Mouse (Mus musculus) kidney, embryonic 15.5 days (tissue): Measurements from ENCODE around the gene Adgrg6. TPM values are rescaled to one million over a fixed set of nuclear protein-coding genes. Genes with fewer than 3 reads are reported as not detected.

Source experiments
- ATAC-seq: fragments of 200-750 bp; cut with Nextera tagmentation; replicated peaks from 2 replicates; pipeline ENCODE4 v1.8.0; 2017; ENCODE audit warnings: moderate TSS enrichment; ENCODE audit not compliant: low FRiP score
- H3K27ac ChIP-seq: fragments of 300-500 bp; sonication (generic); 2 replicates; pipeline ENCODE4 v1.5.1; 2015; ENCODE audit warnings: mild to moderate bottlenecking, inconsistent platforms
- H3K27me3 ChIP-seq: fragments of 300-500 bp; sonication (generic); 2 replicates; pipeline ENCODE4 v1.6.1; 2015; ENCODE audit warnings: inconsistent platforms
- H3K36me3 ChIP-seq: fragments of 300-500 bp; sonication (generic); 2 replicates; pipeline ENCODE4 v1.6.1; 2015; ENCODE audit warnings: inconsistent platforms
- H3K4me1 ChIP-seq: fragments of 300-500 bp; sonication (generic); 2 replicates; pipeline ENCODE4 v1.6.1; 2015; ENCODE audit warnings: inconsistent platforms
- H3K4me2 ChIP-seq: fragments of 300-500 bp; sonication (generic); 2 replicates; pipeline ENCODE4 v1.6.1; 2015; ENCODE audit warnings: moderate library complexity, mild to moderate bottlenecking, inconsistent platforms
- H3K4me3 ChIP-seq: fragments of 300-500 bp; sonication (generic); replicated peaks from 2 replicates; pipeline ENCODE4 v1.5.1; 2015; ENCODE audit warnings: mild to moderate bottlenecking, inconsistent platforms
- H3K9ac ChIP-seq: fragments of 300-500 bp; sonication (generic); 2 replicates; pipeline ENCODE4 v1.6.1; 2015; ENCODE audit warnings: mild to moderate bottlenecking, inconsistent platforms
- H3K9me3 ChIP-seq: fragments of 300-500 bp; sonication (generic); replicated peaks from 2 replicates; pipeline ENCODE4 v1.6.1; 2016; ENCODE audit warnings: inconsistent platforms
- WGBS: fragments of 180-500 bp; shearing (Covaris S2); methylation state at CpG from one replicate; pipeline ENCODE4 v1.1.7; 2015; ENCODE audit warnings: mixed read lengths; 5-methylcytosine and 5-hydroxymethylcytosine counted together
- polyA plus RNA-seq: library from polyadenylated mRNA; unstranded; fragments of >200 nt; fragmentation: Nextera tagmentation; extraction: Ambion mirVana; gene quantifications from 2 replicates; pipeline ENCODE4 v1.2.1, GENCODE M21; 2015

Gene Adgrg6
- polyA plus RNA-seq, 1 experiment from 2014 or later: 7.8 TPM

DNA sequence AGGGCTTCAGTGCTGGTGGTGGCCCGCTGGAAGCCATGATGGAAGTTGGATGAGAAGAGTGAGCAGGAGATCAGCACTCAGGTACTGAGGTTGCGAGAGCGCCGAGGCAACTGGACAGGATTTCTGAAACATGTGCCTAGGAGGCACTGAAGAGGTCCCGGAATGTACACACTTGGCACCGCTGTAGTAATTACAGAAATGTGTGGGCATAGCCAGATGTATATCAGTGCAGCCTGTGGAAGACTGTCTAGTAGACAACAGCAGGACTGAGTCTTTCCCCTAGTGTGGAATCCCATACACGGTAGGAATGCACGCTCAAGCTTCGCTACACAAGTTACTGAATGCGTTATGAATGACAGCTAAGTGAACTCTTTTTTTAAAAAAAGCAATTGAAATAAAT is 86.1 kb downstream of the Adgrg6 start:
- no peaks in the 10 kb centered on the region for H3K36me3 ChIP-seq
- H3K9me3 ChIP-seq: no peaks in the 10 kb centered on the region
- no peak overlapping the region for H3K9ac ChIP-seq
- H3K4me3 ChIP-seq: no peak overlapping the region
- no peak overlapping the region for H3K27ac ChIP-seq
- 92% methylated on average over 10 of the region's 10 CpGs for WGBS
- H3K27me3 ChIP-seq: no peaks in the 10 kb centered on the region
- peaks cover 18% of the 10 kb centered on the region for H3K4me1 ChIP-seq
- ATAC-seq: no peak
- H3K4me2 ChIP-seq: no peak overlapping the region

DNA sequence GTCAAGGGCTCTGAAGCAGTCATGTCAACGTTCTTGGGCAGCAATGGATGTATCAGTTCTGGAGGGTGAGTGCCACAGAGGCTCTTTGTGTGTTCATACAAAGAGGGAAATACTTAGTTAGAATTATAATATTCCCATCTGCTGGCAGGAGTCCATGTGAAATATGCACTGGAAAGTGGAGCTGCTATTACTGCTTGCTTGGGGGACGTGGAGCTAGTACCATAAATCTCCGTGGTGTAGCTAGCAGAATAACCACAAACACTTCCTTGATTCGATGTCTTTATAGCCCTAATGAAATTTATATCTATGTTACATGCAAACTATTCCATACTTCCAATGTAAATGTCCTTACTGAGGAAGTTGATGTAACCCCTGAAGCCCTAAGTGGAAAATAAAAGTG is 91.0 kb downstream of the Adgrg6 start:
- 40% methylated on average over 4 of the region's 4 CpGs for WGBS
- Histone ChIP-seq H3K36me3 (no peaks in the 10 kb centered on the region), H3K4me1 (no peaks in the 10 kb centered on the region), H3K9me3 (no peaks in the 10 kb centered on the region), H3K27me3 (no peaks in the 10 kb centered on the region), H3K4me3 (no peak overlapping the region), H3K9ac (no peak overlapping the region), H3K27ac (peak overlapping the region; percentile 58; the same call in 1 of the 2 replicates), H3K4me2 (no peak overlapping the region)
- peak; percentile 75 for ATAC-seq

DNA sequence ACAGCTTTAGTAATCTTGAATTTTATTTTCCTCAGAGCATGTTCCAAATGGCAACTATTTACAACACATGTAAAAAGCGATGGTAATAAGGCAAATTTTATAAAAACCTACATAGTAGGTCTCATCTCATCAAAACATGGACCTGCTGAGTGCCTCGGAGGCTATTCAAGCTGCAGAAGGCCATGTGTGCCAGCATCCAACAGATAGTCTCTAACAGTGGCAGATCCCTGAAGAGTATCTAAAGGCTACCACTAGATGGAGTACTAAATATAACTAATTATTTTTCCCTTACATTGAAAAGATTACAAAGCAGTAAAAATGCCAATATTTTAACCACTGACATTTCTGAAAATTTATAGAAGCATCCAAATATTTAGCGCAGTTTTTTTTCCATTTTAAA is 93.6 kb downstream of the Adgrg6 start:
- 27% methylated on average over 3 of the region's 3 CpGs for WGBS
- no peak for ATAC-seq

DNA sequence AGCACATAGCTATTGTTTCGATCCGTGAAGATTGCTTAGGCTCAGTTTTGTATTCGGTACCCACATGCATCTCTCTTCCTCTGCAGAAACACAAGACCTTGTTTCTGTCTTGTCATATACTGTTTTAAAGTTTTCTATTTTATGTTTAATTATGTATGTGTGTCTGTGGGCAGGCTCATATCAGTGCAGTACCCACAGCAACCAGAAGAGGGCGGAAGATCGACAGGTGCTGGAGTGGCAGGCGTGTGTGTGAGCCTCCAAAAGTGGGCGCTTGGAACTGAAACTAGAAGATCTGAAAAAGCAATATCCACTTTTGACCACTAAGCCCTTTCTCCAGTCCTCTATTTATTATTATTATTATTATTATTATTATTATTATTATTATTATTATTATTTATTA is 95.4 kb downstream of the Adgrg6 start:
- Histone ChIP-seq H3K36me3 (no peaks in the 10 kb centered on the region), H3K27me3 (no peaks in the 10 kb centered on the region)
- ATAC-seq: no peak

More for the DNA sequence above, 93.6 kb downstream of the Adgrg6 start:
- Histone ChIP-seq H3K9ac (no peak overlapping the region), H3K4me2 (no peak overlapping the region), H3K4me3 (no peak overlapping the region), H3K27ac (no peak overlapping the region), H3K36me3 (no peaks in the 10 kb centered on the region), H3K27me3 (no peaks in the 10 kb centered on the region), H3K9me3 (no peaks in the 10 kb centered on the region), H3K4me1 (no peaks in the 10 kb centered on the region)

DNA sequence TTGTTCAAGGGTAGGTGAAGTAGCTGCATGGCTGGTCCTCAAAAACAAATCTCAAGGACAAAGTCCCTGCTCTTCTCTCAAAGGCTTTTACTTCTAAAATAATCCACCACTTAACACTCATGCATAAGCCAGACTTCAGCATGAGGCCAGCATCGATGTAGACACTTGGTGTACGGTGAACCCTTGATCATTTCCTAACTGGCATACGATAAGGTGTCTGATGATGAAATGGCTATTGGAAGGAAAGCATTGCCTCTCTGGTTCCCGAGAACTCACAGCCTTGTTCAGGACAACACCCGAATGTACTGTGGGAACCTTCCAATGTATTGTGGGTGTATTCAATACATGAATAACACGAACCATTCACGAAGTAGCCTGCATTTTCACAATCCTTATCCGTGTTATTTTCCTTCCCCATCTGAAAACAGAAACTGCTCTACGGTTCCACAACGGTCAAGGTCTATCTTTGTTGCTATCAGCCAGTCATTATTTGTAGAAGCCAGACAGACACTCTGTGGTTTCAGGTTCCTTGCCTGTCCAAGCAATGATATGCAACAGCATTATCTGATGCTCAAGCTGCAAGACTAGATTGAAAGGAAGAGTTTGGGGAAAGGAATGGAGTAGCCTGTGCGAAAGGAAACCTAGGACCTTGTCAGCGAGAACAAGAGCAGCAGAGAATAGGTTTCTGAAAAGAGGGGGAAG is 99.7 kb downstream of the Adgrg6 start:
- H3K27ac ChIP-seq: no peak overlapping the region
- no peak overlapping the region for H3K9ac ChIP-seq
- H3K27me3 ChIP-seq: no peaks in the 10 kb centered on the region
- no peak for ATAC-seq
- no peaks in the 10 kb centered on the region for H3K36me3 ChIP-seq
- H3K4me3 ChIP-seq: no peak overlapping the region
- H3K9me3 ChIP-seq: no peaks in the 10 kb centered on the region
- 89% methylated on average over 12 of the region's 12 CpGs for WGBS
- H3K4me2 ChIP-seq: no peak overlapping the region
- no peaks in the 10 kb centered on the region for H3K4me1 ChIP-seq

More for the DNA sequence above, 95.4 kb downstream of the Adgrg6 start:
- 82% methylated on average over 7 of the region's 7 CpGs for WGBS
- Histone ChIP-seq H3K4me3 (no peak overlapping the region), H3K4me2 (no peak overlapping the region), H3K9ac (no peak overlapping the region), H3K4me1 (no peaks in the 10 kb centered on the region), H3K27ac (no peak overlapping the region), H3K9me3 (no peaks in the 10 kb centered on the region)

DNA sequence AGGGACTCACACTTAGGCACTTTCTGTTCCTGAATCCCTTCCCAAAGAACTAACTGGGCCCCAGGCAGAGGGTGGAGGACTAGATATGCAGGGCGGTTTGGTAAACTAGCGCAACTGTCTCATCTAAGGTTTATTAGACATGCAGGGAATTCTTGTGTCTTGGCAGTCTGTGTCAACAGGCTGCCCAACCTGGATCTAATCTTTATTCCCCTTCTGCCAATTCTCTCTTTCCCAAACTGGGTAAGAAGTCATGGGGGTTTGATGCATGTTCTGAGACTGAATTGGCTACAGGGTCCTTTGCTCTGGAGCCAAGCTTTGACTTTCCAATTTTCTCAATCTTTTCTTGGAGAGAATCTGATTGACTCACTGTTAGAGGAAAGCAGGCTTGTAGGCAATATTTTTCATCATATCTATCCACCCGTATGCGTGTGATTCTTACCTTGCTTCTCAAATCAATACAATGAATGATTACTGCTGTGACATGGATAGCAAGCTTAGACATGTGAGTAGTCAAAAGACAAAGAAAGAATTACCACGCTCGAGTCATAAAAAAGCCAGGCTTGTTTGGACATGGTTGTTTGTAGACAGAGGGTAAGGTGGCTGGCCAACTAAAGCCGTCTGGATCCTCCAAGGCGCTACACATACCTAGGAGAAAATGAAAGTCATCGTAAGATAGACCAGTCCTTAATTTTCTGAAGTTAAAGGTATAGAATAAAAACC is 104.4 kb downstream of the Adgrg6 start:
- Histone ChIP-seq H3K27ac (no peak overlapping the region), H3K9ac (no peak overlapping the region), H3K4me3 (no peak overlapping the region), H3K9me3 (no peaks in the 10 kb centered on the region), H3K4me1 (no peaks in the 10 kb centered on the region), H3K4me2 (no peak overlapping the region), H3K36me3 (no peaks in the 10 kb centered on the region), H3K27me3 (no peaks in the 10 kb centered on the region)
- WGBS: 91% methylated on average over 9 of the region's 9 CpGs
- no peak for ATAC-seq

DNA sequence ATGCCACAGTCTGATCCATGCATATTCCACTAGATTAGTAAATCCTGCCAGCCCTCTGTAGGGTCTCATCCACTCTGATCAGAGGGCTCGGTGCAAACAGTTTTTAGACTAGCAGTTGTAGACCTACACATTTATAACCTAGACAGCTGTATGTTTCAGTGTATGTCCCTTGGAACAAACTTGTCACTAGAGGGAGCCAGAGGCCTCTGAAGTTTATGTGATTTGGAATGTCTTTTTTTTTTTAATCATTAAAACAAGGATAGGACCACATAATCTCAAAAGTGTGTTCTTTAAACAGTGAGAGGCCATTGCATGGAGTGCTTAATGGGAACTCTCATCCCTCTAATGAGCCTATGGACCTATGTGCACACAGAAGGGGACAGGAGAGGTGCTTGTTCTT is 141.4 kb downstream of the Adgrg6 start:
- no peak for ATAC-seq
- no peaks in the 10 kb centered on the region for H3K27me3 ChIP-seq
- H3K9ac ChIP-seq: no peak overlapping the region
- no peaks in the 10 kb centered on the region for H3K4me1 ChIP-seq
- peaks cover 17% of the 10 kb centered on the region for H3K36me3 ChIP-seq
- no peak overlapping the region for H3K27ac ChIP-seq
- H3K9me3 ChIP-seq: 0 out of 2 replicates have a peak, but pooled peaks cover 15% of the 10 kb centered on the region
- H3K4me2 ChIP-seq: no peak overlapping the region
- 82% methylated on average over 1 of the region's 1 CpGs for WGBS
- no peak overlapping the region for H3K4me3 ChIP-seq

DNA sequence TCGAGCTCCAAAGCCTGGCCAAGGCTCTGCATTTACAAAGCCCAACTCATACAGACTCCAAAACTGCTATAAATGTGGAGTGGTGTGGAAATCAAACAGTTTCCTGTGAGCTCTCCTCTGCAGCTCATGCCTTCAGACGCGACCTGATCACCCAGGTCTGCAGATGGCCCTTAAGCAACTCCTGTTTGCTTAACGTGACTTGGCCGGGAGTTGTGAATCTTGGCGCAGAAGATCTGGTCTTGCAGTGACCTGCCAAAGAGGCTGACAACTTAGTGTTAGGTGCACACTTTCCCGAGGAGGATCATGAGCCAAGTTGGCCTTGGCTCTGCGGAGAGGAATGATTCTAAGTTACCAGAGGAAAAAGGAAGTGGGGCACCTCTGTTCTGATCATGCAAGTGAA is 143.7 kb downstream of the Adgrg6 start:
- Histone ChIP-seq H3K4me1 (no peaks in the 10 kb centered on the region), H3K9ac (no peak overlapping the region), H3K4me2 (no peak overlapping the region), H3K27me3 (no peaks in the 10 kb centered on the region), H3K27ac (no peak overlapping the region), H3K36me3 (peaks cover 5% of the 10 kb centered on the region; the same call in 1 of the 2 replicates), H3K9me3 (0 out of 2 replicates have a peak, but pooled peaks cover 5% of the 10 kb centered on the region), H3K4me3 (no peak overlapping the region)
- WGBS: 73% methylated on average over 8 of the region's 8 CpGs
- ATAC-seq: no peak

DNA sequence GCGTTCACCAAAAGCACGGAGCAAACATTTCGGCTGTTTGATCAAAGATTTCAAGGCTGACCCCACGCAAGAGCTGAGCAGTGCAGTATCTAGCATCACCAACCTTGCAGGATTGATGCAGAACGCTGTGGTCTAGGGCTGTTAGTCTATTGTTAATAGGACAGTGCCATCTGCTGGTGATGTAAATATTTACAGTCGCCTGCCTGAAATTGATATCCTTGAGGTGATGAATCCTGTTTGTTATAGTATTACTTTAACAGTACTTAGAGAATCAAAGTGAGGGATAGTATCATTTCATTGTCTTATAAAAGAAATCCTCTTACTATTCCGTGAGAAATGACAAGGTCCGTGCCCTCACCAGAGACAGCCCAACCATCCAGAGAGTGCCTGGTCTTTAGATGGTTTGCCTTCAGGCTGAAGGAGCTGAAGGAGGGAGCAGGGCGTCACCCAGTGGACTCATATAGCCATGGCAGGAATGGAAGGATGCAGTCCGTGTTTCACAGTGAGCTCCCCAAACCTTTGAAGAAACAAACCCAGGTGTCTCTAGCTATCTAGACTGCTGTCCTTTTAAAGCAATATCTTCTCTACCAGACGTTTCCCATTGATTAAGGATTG is 154.3 kb downstream of the Adgrg6 start:
- Histone ChIP-seq H3K27me3 (no peaks in the 10 kb centered on the region), H3K27ac (no peak overlapping the region), H3K36me3 (no peaks in the 10 kb centered on the region), H3K9ac (no peak overlapping the region), H3K9me3 (no peaks in the 10 kb centered on the region), H3K4me2 (no peak overlapping the region), H3K4me3 (no peak overlapping the region), H3K4me1 (no peaks in the 10 kb centered on the region)
- 12% methylated on average over 11 of the region's 11 CpGs for WGBS
- ATAC-seq: peak; percentile 79

DNA sequence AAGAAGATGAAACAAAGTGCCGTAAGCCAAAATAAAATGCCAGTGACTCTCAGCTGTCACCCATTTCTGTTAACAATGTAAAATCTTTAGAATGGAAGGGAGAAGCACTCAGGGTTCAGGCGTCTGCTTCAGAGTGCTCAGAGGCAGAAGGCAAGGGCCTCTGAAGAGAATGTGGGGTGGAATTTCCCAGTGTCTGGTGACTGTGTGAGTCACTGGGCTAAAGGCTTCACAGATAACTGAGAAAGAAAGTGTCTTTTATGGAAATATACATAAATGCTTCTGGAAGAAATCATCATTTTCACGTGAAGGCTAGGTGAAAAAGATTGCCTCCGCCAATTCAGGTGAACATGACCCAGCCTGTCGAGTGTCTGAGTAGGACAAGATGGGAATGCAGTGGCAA is 159.9 kb downstream of the Adgrg6 start:
- Histone ChIP-seq H3K9me3 (no peaks in the 10 kb centered on the region), H3K4me3 (no peak overlapping the region), H3K36me3 (no peaks in the 10 kb centered on the region), H3K4me2 (no peak overlapping the region), H3K27ac (no peak overlapping the region), H3K27me3 (no peaks in the 10 kb centered on the region), H3K9ac (no peak overlapping the region), H3K4me1 (no peaks in the 10 kb centered on the region)
- 84% methylated on average over 5 of the region's 5 CpGs for WGBS
- ATAC-seq: no peak

DNA sequence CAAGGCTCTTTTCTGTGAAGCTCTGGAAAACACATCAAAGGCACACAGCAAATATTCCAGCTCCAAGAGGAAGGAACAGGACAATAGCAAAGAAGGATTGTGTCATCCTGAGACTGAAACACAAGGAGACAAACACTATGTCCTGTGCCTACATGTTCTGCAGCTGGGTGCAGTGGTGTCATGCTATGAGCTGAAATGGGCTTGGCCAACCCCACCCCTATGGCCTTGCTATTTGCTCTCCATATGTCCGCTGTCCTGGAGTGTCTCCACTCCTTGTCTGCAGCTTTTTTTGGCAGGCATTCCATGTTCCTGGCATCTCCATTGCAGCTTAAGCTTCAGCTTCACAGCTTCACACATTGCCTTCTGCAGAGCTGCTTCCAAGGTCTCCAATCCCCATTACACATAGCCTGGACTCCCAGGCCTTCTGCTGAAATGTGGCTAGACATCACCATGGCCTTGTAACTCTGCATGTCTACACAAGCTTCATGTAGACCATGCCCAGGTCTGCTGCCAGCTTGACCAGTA is 180.3 kb downstream of the Adgrg6 start:
- no peak for ATAC-seq
- H3K4me3 ChIP-seq: no peak overlapping the region
- H3K9ac ChIP-seq: no peak overlapping the region
- no peak overlapping the region for H3K27ac ChIP-seq
- no peaks in the 10 kb centered on the region for H3K9me3 ChIP-seq
- H3K4me2 ChIP-seq: no peak overlapping the region
- H3K36me3 ChIP-seq: no peaks in the 10 kb centered on the region
- WGBS: 70% methylated on average over 1 of the region's 1 CpGs
- H3K27me3 ChIP-seq: no peaks in the 10 kb centered on the region
- 0 out of 2 replicates have a peak, but pooled peaks cover 2% of the 10 kb centered on the region for H3K4me1 ChIP-seq

DNA sequence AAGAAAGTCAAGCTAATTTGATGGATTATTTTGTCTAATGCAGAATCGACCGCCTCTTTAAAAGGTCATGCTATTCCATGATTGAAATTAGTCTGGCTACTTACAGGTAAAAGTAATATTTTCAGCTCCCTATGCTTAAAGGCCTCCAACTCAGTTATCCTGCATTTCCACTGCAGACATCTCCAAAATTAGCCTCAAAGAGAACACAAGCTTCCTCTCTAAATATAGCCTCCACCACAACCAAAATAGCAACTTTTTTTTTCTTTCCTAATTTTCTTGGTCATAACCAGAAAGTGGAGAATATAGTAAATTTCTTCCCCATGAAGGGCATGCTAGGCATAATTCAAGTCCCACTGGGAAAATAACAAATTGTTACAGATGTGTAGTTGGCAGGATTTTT is 182.2 kb downstream of the Adgrg6 start:
- no peaks in the 10 kb centered on the region for H3K36me3 ChIP-seq
- no peaks in the 10 kb centered on the region for H3K4me1 ChIP-seq
- no peak overlapping the region for H3K9ac ChIP-seq
- H3K9me3 ChIP-seq: no peaks in the 10 kb centered on the region
- H3K27ac ChIP-seq: no peak overlapping the region
- no peak overlapping the region for H3K4me2 ChIP-seq
- no peak overlapping the region for H3K4me3 ChIP-seq
- WGBS: 94% methylated on average over 2 of the region's 2 CpGs
- ATAC-seq: no peak
- no peaks in the 10 kb centered on the region for H3K27me3 ChIP-seq
